Mouse (Mus musculus) fibroblast of lung, adult 2 months (primary cell): ENCODE data around the gene Tada2a.
A peak's percentile ranks its signal among the peaks of the same experiment; 100 is the strongest.

Experiments used
- DNase-seq: peaks from one replicate; pipeline ENCODE4 v3.0.0-alpha.2; 2011; ENCODE audit warnings: low read depth

The Tada2a gene

DNA sequence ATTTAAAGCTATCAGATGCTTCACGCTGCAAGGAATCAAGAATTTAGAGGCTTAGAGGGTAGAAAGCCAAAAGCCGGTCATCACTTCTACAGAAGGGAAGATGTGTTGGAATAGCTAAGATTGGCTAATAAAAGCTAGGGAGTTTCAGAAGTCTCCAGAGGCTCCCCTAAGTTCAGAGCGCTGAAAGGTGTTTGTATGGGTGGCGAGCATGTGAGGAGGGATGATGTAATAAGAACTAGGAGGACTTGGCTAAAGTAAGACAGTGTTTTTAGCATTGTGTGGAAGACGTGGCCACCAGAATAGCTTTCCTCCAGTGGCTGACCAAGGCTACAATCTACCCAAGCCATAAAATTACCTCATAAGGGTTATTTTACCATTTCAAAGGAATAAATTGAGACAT, 15.8 kb downstream of the Tada2a start:
- no peak for DNase-seq

DNA sequence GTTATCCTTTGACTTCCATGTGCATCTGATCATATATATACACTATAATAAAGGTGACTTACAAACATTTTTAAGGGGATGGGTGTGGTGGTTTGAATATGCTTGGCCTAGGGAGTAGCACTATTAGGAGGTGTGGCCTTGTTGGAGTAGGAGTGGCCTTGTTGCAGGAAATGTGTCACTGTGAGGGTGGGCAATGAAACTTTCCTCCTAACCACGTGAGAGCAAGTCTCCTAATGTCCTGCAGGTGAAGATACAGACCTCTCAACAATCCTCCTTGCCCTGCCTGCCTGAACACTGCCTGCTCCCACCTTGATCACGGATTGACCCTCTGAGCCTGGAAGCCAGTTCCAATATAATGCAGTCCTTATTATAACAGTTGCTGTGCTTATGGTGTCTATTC, 22.3 kb downstream of the Tada2a start:
- no peak for DNase-seq

DNA sequence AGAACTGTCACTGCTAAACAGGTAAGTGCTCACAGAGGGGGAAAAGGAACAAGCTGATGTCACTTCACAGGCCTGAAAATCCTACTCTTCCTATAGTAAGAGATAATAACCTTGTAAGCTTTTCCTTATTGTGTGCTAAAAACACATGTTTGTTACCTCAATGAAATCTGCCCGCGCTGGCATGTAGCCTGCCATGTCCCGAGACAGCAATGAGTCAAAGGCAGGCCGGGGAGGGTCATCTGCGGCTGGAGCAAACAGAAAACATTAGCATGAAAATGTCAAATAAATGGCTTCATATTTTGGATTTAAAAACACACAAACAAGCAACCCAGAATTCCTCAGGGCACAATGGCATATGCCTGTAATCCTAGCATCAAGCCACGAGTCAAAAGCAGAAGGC, 25.4 kb downstream of the Tada2a start:
- no peak for DNase-seq

DNA sequence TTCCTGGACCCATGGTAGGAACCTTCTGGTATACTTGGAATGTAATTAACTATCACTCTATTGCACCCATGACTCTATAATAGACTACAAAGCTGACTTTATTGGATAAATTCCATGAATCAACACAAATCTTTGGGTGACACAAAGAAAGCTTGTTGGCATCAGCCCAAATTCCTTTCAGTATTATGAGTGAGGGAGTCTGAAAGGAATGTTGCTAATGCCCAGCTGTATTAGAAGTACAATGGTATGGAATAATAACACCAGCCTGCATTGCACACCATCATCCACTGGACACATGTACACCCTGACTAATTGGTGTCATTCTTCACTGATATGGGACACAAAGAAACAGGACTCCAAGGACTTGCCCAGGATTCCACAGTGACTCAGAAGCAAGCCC, 28.2 kb downstream of the Tada2a start:
- DNase-seq = no peak

DNA sequence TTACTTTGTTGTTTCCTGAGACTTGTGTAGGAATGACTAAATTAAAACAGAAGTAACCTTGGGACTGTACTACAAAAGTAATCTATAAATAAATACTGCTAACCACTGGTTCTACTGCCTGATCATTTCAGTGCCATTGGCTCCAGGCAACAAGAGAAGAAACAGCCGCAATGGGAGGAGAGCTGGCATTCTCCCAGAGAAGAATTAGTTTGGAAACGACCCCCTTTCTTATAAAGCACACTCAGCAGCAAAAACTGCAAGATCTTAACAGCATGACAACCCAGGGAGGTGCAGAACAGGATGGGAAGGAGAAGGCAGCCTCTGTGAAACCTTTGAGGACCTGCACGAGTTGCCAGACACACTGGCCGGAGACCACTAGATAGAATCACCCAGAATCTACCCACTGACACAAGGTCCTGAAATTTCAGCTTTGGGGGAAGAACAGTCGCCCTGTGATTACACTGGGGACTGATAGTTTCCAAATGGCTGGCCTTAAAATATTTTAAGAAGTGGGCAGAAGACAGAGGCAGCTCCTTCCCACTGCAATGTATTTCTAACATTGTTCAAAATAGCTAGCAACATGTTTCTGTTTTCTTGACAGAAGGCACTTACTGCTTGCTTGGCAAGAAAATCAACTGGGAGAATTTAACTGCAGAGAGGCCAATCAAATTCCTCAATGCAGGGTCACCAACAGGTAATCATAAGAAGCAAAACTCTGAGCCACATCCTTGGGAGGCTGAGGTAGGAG, 32.0 kb downstream of the Tada2a start:
- no peak for DNase-seq

DNA sequence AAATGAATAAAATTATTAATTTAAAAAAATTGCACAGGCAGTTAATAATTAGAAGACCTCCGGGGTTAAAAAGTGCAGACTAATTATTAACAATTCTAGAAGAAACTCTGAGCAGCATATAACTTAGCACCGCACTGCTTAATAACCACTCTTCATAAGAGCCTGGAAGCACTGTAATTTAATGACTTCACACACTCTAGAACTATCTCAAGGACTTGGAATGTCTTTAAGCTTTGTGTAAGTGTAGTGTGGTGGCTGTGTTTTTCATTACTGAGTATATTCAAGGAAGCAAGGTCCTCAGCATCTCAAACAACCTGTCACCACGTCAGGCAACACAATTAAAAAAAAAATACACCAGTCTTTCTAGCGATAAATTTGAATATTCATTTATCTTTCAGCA, 34.3 kb downstream of the Tada2a start:
- no peak for DNase-seq

DNA sequence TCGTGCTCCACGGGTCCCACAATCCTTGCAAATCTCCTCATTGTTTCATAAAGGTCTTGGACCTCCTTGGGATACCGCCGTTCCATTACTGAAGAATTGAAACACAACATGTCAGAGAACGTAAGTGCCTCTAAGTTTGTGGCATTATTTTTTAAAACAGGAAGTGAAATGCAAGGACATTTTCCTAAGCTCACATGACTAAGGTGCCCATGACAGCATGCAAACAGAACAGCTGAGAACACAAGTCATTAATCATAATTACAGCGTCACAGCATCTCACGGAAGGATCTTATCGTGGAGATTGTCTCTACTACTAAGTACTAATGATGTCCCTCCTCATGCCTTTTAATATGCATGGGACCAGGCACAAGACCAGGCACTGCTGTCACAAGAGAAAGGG, 38.8 kb downstream of the Tada2a start:
- DNase-seq = no peak

DNA sequence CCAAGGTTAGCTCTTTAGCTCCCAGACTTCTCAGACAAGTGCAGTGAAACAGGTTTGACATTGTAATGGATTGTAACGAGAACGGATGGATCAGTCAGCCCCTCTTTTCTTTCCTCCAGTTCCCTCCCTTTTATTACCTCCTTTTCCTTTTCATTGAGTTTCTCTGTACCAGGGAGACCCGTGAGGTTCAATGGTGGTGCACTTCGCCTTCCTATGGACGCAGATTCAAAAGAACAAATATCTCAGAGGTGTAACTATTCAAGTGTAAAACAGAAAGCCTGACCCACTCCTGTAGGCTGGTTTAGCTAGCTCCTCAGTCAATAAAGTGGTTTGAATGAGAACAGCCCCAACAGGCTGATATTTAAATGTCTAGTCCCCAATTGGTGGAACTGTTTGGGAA, 47.5 kb downstream of the Tada2a start:
- no peak for DNase-seq

DNA sequence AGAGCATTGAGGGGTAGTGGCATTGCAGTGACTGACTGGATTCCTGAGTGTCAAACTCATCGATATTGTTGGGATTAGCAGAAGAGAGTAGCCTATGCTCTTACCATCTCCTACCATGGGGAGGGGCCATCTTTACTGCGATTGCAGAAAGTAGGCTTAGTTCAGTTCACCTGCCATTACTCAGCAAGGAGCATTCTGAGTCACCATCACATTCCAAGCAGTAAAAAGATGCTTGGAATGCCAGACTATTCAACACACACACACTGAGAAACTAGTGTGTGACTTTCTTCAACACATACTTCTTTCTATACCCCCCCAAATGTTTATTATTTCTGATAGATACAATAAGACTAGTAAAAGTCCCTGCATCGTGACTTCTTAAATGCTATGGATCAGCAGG, 49.1 kb downstream of the Tada2a start:
- DNase-seq = no peak

DNA sequence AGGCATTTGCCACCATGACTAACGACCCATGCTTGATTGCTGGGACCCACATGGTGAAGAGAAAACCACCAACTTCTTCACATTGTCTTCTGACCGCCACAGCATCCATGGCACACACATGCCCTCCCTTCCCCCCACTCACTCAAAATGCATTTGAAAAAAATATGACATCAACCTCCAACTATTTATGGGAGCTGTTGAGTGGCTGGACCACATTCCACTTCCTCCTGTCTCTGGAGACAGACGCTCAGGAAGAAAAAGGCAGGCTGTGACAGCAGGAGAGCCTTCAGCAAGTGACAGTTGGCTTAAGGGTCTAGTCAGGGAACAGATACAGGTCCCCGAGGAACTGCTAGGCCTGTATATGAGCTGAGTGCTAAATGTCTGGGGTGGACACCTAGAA, 49.5 kb downstream of the Tada2a start:
- DNase-seq = no peak

DNA sequence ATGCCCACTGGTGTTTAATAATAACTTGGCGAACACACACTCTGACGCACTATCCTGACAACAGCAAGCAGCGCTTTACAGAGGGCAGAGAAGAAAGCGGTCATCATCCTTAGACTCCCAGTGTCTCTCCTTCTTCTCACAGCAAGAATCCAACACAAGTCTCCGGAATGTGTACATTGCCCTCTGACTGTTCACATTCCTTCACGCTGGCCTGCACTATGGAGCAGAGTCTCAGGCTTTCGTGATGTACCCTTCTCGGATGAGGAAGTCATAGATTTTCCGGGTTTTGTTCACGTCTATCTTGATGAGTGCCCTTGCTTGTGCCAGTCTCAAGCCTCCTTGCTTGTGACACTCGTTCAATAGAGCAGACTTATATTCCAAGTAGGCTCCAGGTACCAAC, 50.0 kb downstream of the Tada2a start:
- no peak for DNase-seq

DNA sequence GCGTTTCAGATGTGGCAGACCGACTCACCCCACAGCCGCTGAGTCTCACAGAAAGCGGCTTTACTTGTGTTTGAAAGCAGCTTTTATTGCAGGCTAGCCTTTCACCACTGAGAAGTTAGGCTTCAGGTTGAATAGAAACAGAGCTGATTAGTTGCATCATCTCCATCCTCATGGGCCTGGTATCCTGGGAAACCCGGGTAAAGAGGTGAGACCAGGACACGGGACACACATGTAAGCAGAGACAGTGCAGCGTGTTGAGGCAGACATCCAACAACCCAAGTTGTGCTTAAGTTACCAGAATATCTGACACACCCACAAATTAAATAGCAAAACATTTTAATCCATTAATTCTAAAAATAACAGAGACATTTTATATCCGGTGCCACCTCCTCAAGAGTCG, 50.8 kb downstream of the Tada2a start:
- DNase-seq = no peak

DNA sequence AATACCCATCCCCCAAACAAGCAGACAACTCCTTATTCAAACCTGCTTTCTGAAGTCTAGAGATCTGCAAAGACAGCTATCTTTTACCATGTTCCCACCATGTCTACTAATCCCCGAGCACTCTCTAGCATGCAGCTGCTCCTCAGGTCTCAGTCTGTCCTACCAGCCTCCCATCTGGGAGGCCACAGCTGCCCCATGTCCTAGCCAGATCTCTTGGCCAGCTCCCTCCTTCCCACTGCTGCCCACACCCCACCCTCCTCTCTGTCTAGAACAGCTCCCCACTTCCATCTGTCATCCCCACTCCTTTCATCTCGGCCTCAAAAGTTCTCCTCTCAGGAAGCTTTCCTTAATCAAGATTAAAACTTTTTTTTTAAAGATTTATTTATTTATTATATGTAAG, 52.4 kb downstream of the Tada2a start:
- no peak for DNase-seq

DNA sequence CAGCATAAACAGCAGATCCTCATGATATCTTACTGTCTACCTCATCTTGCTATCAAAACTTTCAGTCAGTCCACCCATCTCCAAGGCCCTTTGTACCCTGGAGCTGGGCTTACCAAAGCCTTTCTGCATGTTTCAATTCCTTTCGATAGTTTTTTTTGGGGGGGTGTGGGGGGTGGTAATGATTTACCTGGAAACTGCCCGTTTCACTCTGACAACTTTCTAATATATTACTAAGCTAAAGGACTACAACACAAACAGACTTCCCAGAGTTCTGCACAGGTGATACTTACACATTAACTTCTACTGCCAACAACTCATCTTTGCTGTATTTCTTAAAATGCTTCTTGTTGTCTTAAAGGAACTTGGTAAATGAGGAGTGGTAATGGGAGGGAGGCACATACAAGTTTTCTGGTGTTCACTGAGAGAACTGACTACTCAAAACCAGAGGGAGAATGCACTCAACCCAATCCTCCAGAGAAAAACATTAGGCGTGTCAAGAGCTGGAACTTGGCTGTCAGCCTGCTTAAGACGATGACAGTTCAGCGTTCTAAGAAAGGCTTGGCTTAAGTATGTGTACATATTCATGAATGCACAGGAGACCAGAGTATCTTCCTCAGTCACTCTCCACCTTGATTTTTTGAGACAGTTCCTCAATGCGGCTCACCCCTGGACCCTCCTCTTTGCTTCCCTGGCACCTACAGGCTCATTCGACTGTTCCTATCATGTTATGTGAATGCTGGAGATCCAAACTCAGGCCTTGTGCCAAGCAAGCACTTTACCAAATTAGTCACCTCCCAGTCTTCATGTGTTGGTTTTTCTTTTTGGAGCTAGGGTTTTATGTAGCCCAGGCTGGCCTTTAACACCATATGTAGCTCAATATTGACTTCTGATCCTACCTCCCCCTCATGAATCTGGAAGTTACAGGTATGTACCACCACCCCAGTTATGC, 55.3 kb downstream of the Tada2a start:
- no peak for DNase-seq

DNA sequence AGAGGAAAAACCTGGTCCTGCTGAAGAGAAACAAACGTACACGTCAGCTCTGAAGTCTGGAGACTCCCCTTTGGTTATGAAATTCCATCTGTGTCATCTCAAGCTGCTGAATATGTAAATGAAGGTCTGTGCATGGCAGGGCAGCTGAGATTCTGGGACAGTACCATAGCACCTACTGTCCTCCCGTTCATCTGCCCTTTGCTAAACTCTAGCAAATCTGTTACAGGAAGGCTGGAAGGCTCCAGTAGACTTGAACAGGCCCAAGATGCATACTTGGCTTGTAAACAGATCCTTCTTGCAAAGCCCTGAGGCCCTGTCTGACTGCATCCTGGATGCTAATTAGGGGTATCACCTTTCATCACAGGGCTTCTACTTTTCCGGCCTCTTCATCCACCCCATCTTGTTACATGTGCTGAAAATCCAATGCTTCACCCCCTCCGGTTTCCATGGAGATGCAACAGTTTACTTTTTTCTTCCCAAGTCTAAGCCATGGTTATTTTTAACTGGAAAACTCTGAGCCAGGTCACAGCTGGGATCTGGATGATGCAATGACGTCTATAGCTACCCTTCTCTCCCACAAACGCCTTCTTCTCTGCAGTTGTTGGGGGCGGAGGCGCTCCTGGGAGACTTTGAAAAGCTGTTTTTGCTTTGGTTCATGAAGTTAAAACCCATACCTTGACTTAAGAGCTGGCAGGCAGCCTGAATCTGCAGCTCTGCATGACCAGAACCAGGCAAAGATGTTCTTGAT, 56.3 kb downstream of the Tada2a start:
- DNase-seq = peak; percentile 84

DNA sequence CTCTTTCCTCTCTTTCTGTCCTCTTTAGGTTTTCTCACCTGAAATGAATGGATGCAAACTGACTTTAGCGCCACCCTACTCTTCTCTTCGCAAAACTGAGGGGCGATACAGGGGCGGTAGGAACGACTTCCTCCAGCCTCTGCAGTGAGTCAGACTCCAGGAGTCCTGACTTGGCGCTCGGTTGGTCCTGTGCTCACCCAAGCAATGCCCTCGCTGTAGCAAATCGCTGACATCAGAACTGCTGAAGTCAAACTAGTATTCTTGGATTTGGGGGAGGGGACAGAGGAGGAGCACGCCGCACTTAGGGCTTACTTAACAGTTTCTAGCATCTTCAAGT, 60.4 kb downstream of the Tada2a start, which contains the start of gene Dusp14:
TSS of gene Dusp14 (minus strand) at position 228 of the 337 bp plus-strand sequence.
- no peak for DNase-seq

DNA sequence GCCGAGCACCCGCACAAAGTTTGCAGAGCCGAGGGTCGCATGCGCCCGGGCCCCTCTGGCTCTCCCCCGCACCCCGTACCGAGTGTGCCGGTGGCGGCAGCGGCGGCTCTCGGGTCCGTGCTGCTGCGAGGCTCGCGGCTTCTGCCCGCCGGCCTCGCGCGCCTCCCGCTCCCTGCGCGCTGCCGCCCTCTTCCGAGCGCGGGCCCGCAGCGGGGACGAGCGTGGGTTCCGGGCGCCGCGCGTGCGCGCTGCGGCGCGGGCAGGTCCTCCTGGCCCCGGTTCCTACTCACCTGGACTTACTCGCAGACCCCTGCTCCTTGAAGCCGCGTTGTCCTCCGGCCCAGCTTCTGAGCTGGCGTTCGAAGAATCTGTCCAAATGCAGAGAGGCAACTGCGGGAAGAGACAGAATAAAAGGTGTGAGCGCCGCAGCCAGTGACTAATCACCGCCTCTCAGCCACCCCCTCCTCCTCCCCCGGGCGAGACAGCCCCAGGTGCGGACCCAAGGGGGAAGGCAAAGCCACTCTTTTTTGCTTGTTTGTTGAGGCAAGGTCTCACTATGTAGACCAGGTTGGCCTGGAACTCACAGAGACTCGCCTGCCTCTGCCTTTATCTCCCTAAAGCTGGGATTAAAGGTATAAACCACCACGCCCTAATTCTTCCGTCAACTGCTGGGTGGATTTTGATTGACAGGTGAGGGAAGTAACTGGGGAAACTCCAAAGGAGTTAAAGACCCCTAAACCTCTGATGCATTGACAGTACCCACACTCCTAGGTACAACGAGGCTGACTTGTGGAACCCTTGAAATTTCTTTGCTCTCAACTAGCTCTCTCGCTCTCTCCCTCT, 61.0 kb downstream of the Tada2a start:
- no peak for DNase-seq

DNA sequence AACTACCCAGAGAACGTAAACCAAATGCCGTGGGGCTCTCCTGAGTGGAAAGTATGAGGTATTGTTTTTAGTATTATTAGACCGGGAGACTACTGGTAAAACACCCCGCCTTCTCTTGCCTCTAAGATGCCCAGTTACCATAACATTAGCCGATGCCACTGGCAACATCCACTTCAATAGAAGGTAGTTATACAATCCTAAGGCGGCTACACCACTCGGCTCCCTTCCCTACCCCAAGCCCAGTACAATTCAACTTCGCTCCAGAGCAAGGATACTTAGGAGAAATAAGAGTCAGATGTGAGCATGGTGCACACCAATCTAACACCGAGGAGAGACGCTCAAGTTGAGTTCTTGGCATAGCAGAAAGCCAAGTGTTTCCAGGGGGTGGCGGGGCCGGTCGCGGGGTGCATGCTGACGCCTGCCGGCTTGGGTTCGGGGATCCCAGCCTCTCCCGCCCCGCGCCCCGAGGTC, 61.6 kb downstream of the Tada2a start:
- DNase-seq = no peak

DNA sequence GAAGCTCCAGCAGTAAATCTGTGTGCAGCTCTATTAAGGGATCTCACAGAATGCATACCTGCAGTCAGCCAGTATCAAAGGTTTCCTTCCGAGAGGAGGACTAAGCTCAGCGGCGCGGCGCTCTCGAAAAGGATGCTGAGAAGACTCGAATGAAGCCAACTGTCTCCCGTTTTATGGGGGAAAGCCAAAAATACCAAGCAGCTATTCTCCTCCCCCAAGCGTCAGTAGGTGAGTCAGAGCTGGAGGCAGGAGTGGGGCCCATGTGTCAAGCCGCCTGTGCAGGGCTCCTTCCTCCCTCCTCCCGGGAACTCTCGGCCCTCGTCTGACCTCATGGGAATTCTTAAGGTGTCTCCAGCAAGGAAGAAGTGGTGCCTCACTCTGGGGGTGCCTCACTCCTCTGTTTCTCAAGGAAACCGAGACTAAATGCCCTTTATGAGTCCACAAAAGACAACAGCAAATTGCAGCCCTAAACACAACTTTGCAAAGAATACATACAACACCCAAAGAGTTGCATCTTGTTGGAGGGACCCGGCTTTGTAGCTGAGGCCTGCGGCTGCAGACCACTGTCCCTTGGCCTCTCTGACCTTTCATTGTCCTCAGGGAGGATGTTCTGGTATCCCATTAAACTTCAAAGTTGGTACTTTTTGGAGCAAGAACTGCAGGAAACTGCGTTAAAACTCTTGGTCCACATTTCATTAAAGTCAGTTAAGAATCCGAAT, 62.3 kb downstream of the Tada2a start:
- DNase-seq = no peak

DNA sequence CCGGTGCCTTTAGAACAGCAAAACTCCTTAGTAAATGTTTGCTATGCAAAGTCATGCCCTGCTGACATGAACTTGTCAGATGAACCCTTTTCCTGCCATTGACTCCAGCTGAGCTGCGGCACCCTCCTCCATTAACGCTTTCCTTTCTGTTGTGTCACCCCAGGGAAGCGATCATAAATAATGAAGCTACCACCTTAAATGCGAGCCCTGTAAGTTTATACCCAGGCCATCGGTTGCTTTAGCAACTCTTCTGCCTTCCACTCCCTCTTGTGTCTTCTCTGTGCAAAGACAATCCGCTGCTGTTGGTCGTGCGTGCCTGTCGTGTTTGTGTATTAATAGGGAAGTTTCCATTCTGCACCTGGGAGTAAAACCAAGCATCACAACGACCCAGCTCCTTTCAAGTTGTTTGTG, 63.3 kb downstream of the Tada2a start:
- no peak for DNase-seq

DNA sequence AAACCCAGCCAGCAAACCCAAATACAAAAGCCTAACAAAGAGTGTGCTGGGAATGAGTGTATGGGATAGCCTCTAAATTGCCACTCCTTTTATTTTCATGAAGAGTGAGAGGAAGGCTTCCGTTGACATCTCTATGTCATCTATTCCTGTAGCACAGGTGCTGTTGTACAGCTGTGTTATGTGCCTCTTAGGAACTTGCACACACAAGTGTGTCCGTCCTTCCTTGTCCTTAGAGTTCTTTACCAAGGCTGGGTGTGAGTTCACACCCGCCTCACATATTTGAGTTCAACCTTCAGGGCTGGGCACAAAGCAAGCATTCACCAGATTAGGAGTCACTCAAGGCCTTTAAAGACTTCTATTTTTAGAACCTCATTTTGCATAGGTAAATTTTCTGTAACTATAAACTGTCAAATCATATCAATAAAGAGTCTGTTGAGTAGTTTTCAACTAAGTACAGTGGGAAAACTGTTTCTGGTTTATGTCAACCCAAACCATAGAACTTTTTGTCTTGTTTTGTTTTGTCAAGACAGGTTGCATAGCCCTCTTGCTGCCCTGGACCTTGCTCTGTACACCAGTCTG, 65.7 kb downstream of the Tada2a start:
- no peak for DNase-seq
